ENCODE assay signal across 8 mouse cellular contexts in the genomic region with DNA sequence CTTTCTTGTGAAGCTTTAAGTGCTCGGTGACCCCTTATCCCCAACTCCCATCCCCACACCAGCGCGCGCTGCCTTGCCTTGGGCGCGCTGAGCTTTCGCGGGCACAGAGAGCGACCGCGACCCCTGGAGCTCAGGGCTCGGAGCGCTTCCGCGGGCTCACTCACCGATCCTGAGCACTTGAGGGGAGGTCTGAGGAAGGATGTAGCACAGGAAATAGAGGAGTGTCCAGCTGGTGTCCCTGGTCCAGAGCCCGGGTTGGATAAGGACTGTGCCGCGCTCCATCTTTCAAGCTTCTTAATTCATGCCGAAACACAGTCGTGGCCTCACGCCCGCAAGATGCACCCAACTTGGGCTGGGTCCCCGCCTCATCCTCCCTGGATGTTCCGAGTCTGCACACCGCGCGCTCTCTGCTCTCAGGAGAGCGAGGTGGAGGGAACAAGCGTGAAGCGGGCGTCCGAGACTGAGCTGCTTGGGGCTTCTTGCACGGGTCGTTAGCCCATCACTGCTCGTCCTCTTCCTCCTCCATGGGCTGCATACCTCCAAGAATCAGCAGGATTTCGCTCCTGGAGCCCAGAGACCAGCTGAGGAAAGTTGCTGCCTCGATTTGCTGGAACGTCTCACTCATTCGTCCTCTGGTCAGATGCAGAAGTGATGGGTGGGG. TPM values are rescaled to one million over a fixed set of nuclear protein-coding genes. Genes with fewer than 3 reads are reported as not detected.
DNase-seq lines count a peak whose midpoint lies in the region; ATAC-seq and TF ChIP-seq lines count a peak whose summit lies in the region.

No protein-coding gene starts in this region.

- no peak for DNase-seq in kidney, postnatal 14 days
- DNase-seq in brain, embryonic 14.5 days (ENCODE audit: low read depth), result peak; percentile 67
- peak; percentile 42 for DNase-seq in forebrain, postnatal 0 days
- no peak for DNase-seq in adrenal gland, postnatal 14 days
- no peak for DNase-seq in adrenal gland, postnatal 25 days
- no peak for DNase-seq in cerebellum, adult 11 months

- no peaks in the 10 kb centered on the region for H3K36me3 ChIP-seq in kidney, embryonic 16.5 days (ENCODE audit: insufficient read depth, low read length)
- H3K36me3 ChIP-seq in forebrain, postnatal 0 days (ENCODE audit: insufficient read depth), result no peaks in the 10 kb centered on the region
- H3K36me3 ChIP-seq in liver, embryonic 16.5 days (ENCODE audit: control insufficient read depth, insufficient read depth), result no peaks in the 10 kb centered on the region

- TF ChIP-seq POLR2A in brain, embryonic 14.5 days (IDR thresholded peaks at IDR 0.05; ENCODE audit: borderline replicate concordance, extremely low read depth, insufficient read depth, insufficient read length, poor library complexity, severe bottlenecking), result no peak

- WGBS in kidney, embryonic 16.5 days, result under 1% methylated on average over 40 of the region's 40 CpGs
- WGBS in forebrain, postnatal 0 days, result 1% methylated on average over 40 of the region's 40 CpGs
- WGBS in liver, embryonic 16.5 days (ENCODE audit: insufficient replicate concordance), result 2% methylated on average over 40 of the region's 40 CpGs

- H3K4me2 ChIP-seq in kidney, embryonic 16.5 days (replicated peaks; ENCODE audit: low read depth, low read length), result peak overlapping the region; percentile 98
- peak overlapping the region; percentile 94 for H3K4me2 ChIP-seq in forebrain, postnatal 0 days (ENCODE audit: low read depth)
- H3K4me2 ChIP-seq in liver, embryonic 16.5 days (ENCODE audit: low read depth, low read length), result peak overlapping the region; percentile 9; the same call in 1 of the 2 replicates

- peaks cover 37% of the 10 kb centered on the region for H3K27me3 ChIP-seq in kidney, embryonic 16.5 days (ENCODE audit: insufficient read depth, low read length)
- H3K27me3 ChIP-seq in forebrain, postnatal 0 days (ENCODE audit: insufficient read depth, low read length), result peaks cover 7% of the 10 kb centered on the region; the same call in 1 of the 2 replicates
- peaks cover 13% of the 10 kb centered on the region for H3K27me3 ChIP-seq in liver, embryonic 16.5 days (ENCODE audit: control insufficient read depth, insufficient read depth, low read depth, low read length)

- H3K9ac ChIP-seq in kidney, embryonic 16.5 days (replicated peaks; ENCODE audit: low read length), result 0 out of 2 replicates have a peak overlapping the region, but pooled peaks have one; percentile 35
- peak overlapping the region; percentile 47 for H3K9ac ChIP-seq in forebrain, postnatal 0 days
- H3K9ac ChIP-seq in liver, embryonic 16.5 days (ENCODE audit: low read depth, low read length), result no peak overlapping the region

- peaks cover 15% of the 10 kb centered on the region; the same call in 1 of the 2 replicates for H3K4me1 ChIP-seq in kidney, embryonic 16.5 days (ENCODE audit: insufficient read depth, low read length)
- H3K4me1 ChIP-seq in forebrain, postnatal 0 days (ENCODE audit: insufficient read depth), result no peaks in the 10 kb centered on the region
- no peaks in the 10 kb centered on the region for H3K4me1 ChIP-seq in liver, embryonic 16.5 days (ENCODE audit: control insufficient read depth, low read depth, low read length)

- no peak for TF ChIP-seq CTCF in brain, embryonic 14.5 days (IDR thresholded peaks at IDR 0.05; ENCODE audit: borderline replicate concordance, extremely low read depth, insufficient read depth, insufficient read length)
- TF ChIP-seq CTCF in forebrain, postnatal 0 days (IDR thresholded peaks at IDR 0.05; ENCODE audit: low read depth), result no peak

- peak overlapping the region; percentile 56 for H3K4me3 ChIP-seq in kidney, embryonic 16.5 days (ENCODE audit: low read length)
- peak overlapping the region; percentile 57 for H3K4me3 ChIP-seq in forebrain, postnatal 0 days (ENCODE audit: low read depth, low read length)
- no peak overlapping the region for H3K4me3 ChIP-seq in liver, embryonic 16.5 days (ENCODE audit: low read depth, low read length)

- no peaks in the 10 kb centered on the region for H3K9me3 ChIP-seq in kidney, embryonic 16.5 days (ENCODE audit: low read length)
- no peaks in the 10 kb centered on the region for H3K9me3 ChIP-seq in forebrain, postnatal 0 days (ENCODE audit: low read length)
- H3K9me3 ChIP-seq in liver, embryonic 16.5 days (replicated peaks; ENCODE audit: control insufficient read depth, low read length), result no peaks in the 10 kb centered on the region

- ATAC-seq in kidney, embryonic 16.5 days (ENCODE audit: low FRiP score, low TSS enrichment), result peak; percentile 82
- ATAC-seq in forebrain, postnatal 0 days, result peak; percentile 70
- ATAC-seq in liver, embryonic 16.5 days (ENCODE audit: low read depth), result no peak

- H3K27ac ChIP-seq in kidney, embryonic 16.5 days (ENCODE audit: low read length), result no peak overlapping the region
- H3K27ac ChIP-seq in forebrain, postnatal 0 days (ENCODE audit: low read depth, low read length), result peak overlapping the region; percentile 29; the same call in 1 of the 2 replicates
- H3K27ac ChIP-seq in liver, embryonic 16.5 days (ENCODE audit: low read length), result no peak overlapping the region

RNA-seq across cellular contexts. Expression of gene Grik1, which starts 0.5 kb away (rescaled TPM):
- 1.8 and 2.2 TPM in 2 replicates for polyA plus RNA-seq in kidney, embryonic 16.5 days (2015; fragmentation: Nextera tagmentation; extraction: Ambion mirVana)
- 15.0 and 21.0 TPM in 2 replicates for polyA plus RNA-seq in brain, embryonic 14.5 days (2012; rRNA removed)
- 22.4 and 29.0 TPM in 2 replicates for total RNA-seq in forebrain, postnatal 0 days (2014; rRNA removed)
- polyA plus RNA-seq in forebrain, postnatal 0 days (2015; fragmentation: Nextera tagmentation; extraction: Ambion mirVana), result 15.6 and 23.7 TPM in 2 replicates
- polyA plus RNA-seq in liver, embryonic 16.5 days (2015; fragmentation: Nextera tagmentation; extraction: Ambion mirVana), result not detected in 2 replicates
- not detected in 2 replicates for total RNA-seq in adrenal gland, postnatal 14 days (2021)
- total RNA-seq in adrenal gland, postnatal 25 days (2021), result not detected in 2 replicates

Comparison
In these comparisons a context has a peak if more than half of its experiments do, and no peak if none do; other contexts are left out.
1. H3K4me2 ChIP-seq: peak in every context shown above with its lines; median percentile 98 in kidney, embryonic 16.5 days; 94 in forebrain, postnatal 0 days; 9 in liver, embryonic 16.5 days.
2. DNase-seq: peak in brain, embryonic 14.5 days (single experiment) and forebrain, postnatal 0 days (single experiment); none in kidney, postnatal 14 days (single experiment), adrenal gland, postnatal 14 days (single experiment), adrenal gland, postnatal 25 days (single experiment) and cerebellum, adult 11 months (single experiment).